Mouse (Mus musculus) layer of hippocampus, adult 18-20 months (tissue): Measurements from ENCODE around the gene Rab30. TPM values are rescaled to one million over a fixed set of nuclear protein-coding genes. Genes with fewer than 3 reads are reported as not detected.

ENCODE experiments used
- DNase-seq, 2 experiments: peaks; one replicate each; pipeline ENCODE4 v3.0.0; 2022; ENCODE audit warnings: low spot score in 2 of 2
- total RNA-seq, 2 experiments: library from RNA; stranded (reverse); gene quantifications; 2 replicates each; pipeline ENCODE4 v1.2.3; 2021

Gene Rab30
- total RNA-seq, 2 experiments from 2014 or later, result 39.3 to 41.5 TPM

DNA sequence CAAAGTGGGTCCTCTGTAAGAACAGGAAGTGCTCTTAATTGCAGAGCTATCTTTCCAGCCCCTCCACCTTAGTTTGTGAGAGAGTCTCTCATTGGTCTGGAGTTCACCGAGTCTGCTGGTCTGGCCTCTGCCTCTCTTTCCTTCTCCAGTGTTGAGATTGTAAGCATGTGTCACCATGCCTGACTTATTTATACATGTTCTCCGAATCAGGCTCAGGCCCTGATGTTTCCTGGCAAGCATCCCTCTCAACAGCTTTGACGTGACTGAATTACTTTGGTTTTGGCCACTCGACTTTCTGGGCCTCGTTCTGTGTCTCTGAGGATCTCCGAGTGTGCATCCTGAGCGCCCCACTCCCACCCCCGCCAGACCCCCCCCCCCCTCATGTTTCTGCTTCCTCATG lies 55.4 kb downstream of the Rab30 start:
- DNase-seq, result no peak

- peak in 1 of 2 experiments; percentile 65 for DNase-seq
Observed at GRCm38 (mm10) chr7:92799665-92800595, 58.5 kb downstream of the Rab30 start.

GRCm38 (mm10) chr7:92802158-92802557 lies 60.8 kb downstream of the Rab30 start:
- no peak for DNase-seq

DNA sequence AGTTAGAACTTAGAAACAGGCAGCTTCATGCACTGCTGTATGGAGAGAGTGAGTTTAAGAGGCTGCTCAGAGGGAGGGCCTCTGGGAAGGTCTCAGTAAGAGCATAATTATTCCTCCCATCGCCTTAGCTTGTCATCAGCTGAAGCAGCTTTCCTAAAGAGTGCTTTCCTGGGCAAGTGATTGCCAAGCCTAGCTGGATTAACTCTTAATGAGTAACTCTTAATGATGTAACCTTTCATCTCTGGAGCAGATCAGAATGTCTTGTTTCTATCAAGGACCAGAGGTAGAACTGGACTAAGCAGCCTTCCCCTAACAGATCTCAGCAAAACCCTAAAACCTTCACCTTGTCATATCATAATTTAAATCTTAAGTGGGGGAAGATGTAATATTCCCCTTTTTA lies 61.8 kb downstream of the Rab30 start:
- no peak for DNase-seq

GRCm38 (mm10) chr7:92804919-92805668 lies 63.7 kb downstream of the Rab30 start:
- no peak for DNase-seq

GRCm38 (mm10) chr7:92806512-92807188 lies 65.2 kb downstream of the Rab30 start:
- peak in 1 of 2 experiments; percentile 40 for DNase-seq

DNA sequence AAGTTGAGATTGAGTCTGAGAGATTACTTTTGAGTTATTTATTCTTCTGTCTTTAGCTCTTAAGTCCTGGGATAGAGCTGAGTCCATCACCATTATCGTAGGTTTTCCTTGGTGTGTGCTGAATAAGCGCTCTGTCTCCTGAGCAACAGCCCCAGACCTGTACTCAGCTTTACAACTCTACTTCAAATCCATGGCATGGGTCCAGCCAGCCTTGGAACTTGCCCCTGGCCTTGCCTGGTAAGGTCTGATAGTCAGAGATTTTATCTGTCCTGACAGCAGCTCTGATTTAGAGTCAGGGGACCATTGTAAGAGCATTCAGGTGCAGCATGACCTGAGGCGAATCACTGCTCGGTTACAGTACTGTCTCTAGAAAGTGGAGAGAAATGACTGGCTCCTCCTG lies 66.1 kb downstream of the Rab30 start:
- no peak for DNase-seq

- DNase-seq, result no peak
Observed at GRCm38 (mm10) chr7:92811667-92812279, 70.4 kb downstream of the Rab30 start.

GRCm38 (mm10) chr7:92817242-92817641 lies 75.8 kb downstream of the Rab30 start:
- no peak for DNase-seq

- no peak for DNase-seq
Observed at GRCm38 (mm10) chr7:92817886-92818285, 76.5 kb downstream of the Rab30 start.

DNA sequence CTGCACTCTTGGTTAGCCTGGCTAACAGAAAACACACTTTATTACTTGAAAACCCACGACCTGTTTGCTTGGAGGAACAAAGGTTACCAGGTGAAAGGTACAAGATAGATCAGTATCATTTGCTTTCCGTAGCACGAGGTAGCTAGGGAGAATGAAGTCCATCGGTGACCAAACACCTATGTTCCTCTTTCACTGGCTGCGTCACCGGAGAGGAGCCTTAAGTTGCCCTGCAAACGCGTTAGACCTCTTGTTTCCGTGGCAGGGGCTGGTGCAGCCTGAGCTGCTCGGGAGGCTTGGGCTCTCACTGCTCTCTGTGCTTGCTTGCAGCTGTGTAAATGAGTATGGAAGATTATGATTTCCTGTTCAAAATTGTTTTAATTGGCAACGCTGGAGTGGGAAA lies 78.3 kb downstream of the Rab30 start:
- DNase-seq, result no peak

GRCm38 (mm10) chr7:92820410-92820809 lies 79.0 kb downstream of the Rab30 start:
- DNase-seq, result no peak

DNA sequence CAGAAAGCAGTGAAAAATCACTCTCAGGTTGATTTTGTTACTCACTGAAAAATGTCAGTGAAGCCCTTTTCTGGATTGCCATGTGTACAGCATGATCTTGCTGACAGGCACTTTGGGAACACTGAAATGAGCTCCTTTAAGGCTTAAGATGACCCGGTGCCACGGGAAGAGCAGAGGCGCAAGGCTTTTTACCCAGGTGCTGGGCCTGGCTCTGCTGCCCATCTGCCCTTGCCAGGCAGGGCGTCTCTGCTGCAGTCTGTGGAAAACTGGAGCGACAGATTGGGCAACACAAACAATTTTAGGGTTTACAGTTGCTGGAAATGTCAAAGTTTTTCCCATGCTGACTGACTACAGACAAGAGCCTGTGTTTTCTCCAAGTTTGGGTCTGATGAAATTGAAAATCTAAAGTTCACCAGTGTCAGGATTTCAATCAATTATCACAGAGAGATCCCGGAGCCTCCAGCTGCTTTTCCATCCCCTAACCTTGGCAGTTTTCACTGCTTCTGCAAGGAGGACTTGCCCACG lies 79.6 kb downstream of the Rab30 start:
- DNase-seq, result no peak

GRCm38 (mm10) chr7:92821871-92822270 lies 80.5 kb downstream of the Rab30 start:
- no peak for DNase-seq

DNA sequence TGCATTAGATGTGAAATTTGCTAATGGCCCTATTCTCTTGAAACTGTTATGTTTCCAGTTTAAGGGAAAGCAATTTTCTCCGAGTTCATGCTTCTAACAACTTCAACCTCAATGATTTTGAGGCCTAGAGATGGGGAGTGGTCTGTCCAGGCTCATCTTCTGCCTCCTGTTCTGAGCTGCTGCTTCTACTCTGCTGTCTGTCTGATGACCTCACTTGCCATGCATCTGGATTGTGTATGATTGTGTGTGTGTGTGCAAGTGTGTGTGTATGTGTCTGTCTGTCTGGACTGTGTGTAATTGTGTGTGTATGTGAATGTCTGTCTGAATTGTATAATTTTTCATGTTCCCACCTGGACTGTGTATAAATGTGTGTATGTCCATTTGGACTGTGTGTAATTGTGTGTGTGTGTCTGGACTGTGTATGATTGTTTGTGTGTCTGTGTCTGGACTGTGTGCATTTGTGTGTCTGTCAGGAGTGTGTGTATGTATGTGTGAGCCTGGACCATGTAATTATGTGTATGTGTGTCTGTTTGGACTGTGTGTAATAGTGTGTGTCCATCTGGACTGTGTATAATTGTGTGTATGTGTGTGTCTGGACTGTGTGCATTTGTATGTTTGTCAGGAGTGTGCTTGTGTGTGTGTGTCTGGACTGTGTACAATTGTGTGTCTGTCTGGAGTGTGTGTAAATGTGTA lies 81.2 kb downstream of the Rab30 start:
- no peak for DNase-seq

DNA sequence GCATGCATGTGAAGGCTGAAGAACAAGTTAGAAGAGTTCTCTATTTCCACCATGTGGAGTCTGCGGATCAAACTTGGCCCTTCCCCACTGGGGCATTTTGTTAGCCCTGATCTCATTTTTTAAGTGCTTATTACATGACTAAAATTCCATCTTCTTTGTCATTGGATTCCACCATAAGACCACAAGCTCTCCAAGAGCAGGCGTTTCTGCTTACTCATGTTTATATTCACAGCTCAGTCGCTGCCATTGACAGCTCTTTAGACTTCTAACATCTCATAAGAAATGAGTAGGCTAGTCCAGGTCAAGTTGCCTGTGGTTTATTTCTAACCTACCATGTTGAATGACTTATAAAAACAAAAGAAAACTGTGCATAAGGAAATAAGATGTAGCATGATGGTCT lies 84.8 kb downstream of the Rab30 start:
- DNase-seq, result no peak

GRCm38 (mm10) chr7:92827981-92828380 lies 86.6 kb downstream of the Rab30 start:
- peak in 1 of 2 experiments; percentile 55 for DNase-seq

- no peak for DNase-seq
Observed at GRCm38 (mm10) chr7:92832395-92832794, 91.0 kb downstream of the Rab30 start.

GRCm38 (mm10) chr7:92834391-92834790 lies 93.0 kb downstream of the Rab30 start:
- DNase-seq, result no peak

GRCm38 (mm10) chr7:92836447-92836846 lies 95.0 kb downstream of the Rab30 start:
- no peak for DNase-seq
